Mouse (Mus musculus) heart, embryonic 16.5 days (tissue): ENCODE data around the gene Dnaja4. TPM values are rescaled to one million over a fixed set of nuclear protein-coding genes. Genes with fewer than 3 reads are reported as not detected.
"Not testable (repeated sequence)": the region's sequence is repeated elsewhere in the genome, so short reads cannot be mapped to it uniquely, and the experiment has no call there.

Source experiments
- ATAC-seq: fragments of 200-750 bp; cut with Nextera tagmentation; replicated peaks from 2 replicates; pipeline ENCODE4 v1.8.0; 2017; ENCODE audit warnings: moderate number of reproducible peaks; ENCODE audit not compliant: insufficient read depth, low FRiP score; ENCODE audit errors: extremely low read depth
- H3K27ac ChIP-seq: fragments of 300-500 bp; sonication (generic); 2 replicates; pipeline ENCODE4 v1.5.1; 2014; ENCODE audit warnings: mild to moderate bottlenecking, low read length, control low read depth, moderate library complexity
- H3K27me3 ChIP-seq: fragments of 300-500 bp; sonication (generic); 2 replicates; pipeline ENCODE4 v1.6.1; 2014; ENCODE audit warnings: low read length, mixed read lengths; ENCODE audit not compliant: control insufficient read depth, insufficient read depth
- H3K36me3 ChIP-seq: fragments of 300-500 bp; sonication (generic); 2 replicates; pipeline ENCODE4 v1.6.1; 2014; ENCODE audit not compliant: control insufficient read depth, insufficient read depth
- H3K4me1 ChIP-seq: fragments of 300-500 bp; sonication (generic); 2 replicates; pipeline ENCODE4 v1.6.1; 2014; ENCODE audit warnings: low read length, mixed read lengths; ENCODE audit not compliant: control insufficient read depth, insufficient read depth
- H3K4me2 ChIP-seq: fragments of 300-500 bp; sonication (generic); 2 replicates; pipeline ENCODE4 v1.6.1; 2014; ENCODE audit warnings: low read depth, mild to moderate bottlenecking, control low read depth, low read length
- H3K4me3 ChIP-seq: fragments of 300-500 bp; sonication (generic); 2 replicates; pipeline ENCODE4 v1.5.1; 2014; ENCODE audit warnings: mild to moderate bottlenecking, control low read depth, low read length
- H3K9ac ChIP-seq: fragments of 300-500 bp; sonication (generic); 2 replicates; pipeline ENCODE4 v1.6.1; 2014; ENCODE audit warnings: low read length, control low read depth
- H3K9me3 ChIP-seq: fragments of 300-500 bp; sonication (generic); replicated peaks from 2 replicates; pipeline ENCODE4 v1.6.1; 2016; ENCODE audit warnings: low read length; ENCODE audit not compliant: control insufficient read depth
- WGBS: fragments of 180-500 bp; shearing (Covaris S2); extraction: QIAGEN DNeasy Blood & Tissue Kit; methylation state at CpG from one replicate; pipeline ENCODE4 v1.1.7; 2014; 5-methylcytosine and 5-hydroxymethylcytosine counted together
- polyA plus RNA-seq: library from polyadenylated mRNA; unstranded; fragments of >200 nt; fragmentation: Nextera tagmentation; extraction: Ambion mirVana; gene quantifications from 2 replicates; pipeline ENCODE4 v1.2.1, GENCODE M21; 2015

The Dnaja4 gene
- polyA plus RNA-seq, 1 experiment from 2014 or later = 30.1 TPM

GRCm38 (mm10) chr9:54668455-54668854, 30.2 kb upstream of the Dnaja4 start:
- ATAC-seq = no peak
- Histone ChIP-seq H3K9me3 (no peaks in the 10 kb centered on the region), H3K4me3 (no peak overlapping the region), H3K36me3 (no peaks in the 10 kb centered on the region), H3K9ac (no peak overlapping the region), H3K4me2 (no peak overlapping the region), H3K27me3 (no peaks in the 10 kb centered on the region), H3K27ac (no peak overlapping the region), H3K4me1 (no peaks in the 10 kb centered on the region)
- WGBS = 67% methylated on average over 4 of the region's 4 CpGs

- ATAC-seq = no peak
- no peak overlapping the region for H3K4me2 ChIP-seq
- H3K9me3 ChIP-seq = no peaks in the 10 kb centered on the region
- no peaks in the 10 kb centered on the region for H3K27me3 ChIP-seq
- H3K27ac ChIP-seq = no peak overlapping the region
- no peaks in the 10 kb centered on the region for H3K36me3 ChIP-seq
- 81% methylated on average over 3 of the region's 3 CpGs for WGBS
- H3K4me3 ChIP-seq = no peak overlapping the region
- H3K4me1 ChIP-seq = no peaks in the 10 kb centered on the region
- no peak overlapping the region for H3K9ac ChIP-seq
These were observed 26.7 kb upstream of the Dnaja4 start for GRCm38 (mm10) chr9:54671962-54672361.

- no peak overlapping the region for H3K9ac ChIP-seq
- no peaks in the 10 kb centered on the region for H3K4me1 ChIP-seq
- H3K9me3 ChIP-seq = no peaks in the 10 kb centered on the region
- ATAC-seq = no peak
- WGBS = 86% methylated on average over 13 of the region's 13 CpGs
- H3K36me3 ChIP-seq = no peaks in the 10 kb centered on the region
- H3K4me3 ChIP-seq = no peak overlapping the region
- no peak overlapping the region for H3K4me2 ChIP-seq
- no peak overlapping the region for H3K27ac ChIP-seq
- H3K27me3 ChIP-seq = no peaks in the 10 kb centered on the region; the same call in 1 of the 2 replicates
These were observed 24.8 kb upstream of the Dnaja4 start for GRCm38 (mm10) chr9:54673887-54674286.

- Histone ChIP-seq H3K4me2 (peak overlapping the region; percentile 80), H3K4me3 (peak overlapping the region; percentile 44), H3K27ac (no peak overlapping the region), H3K9ac (peak overlapping the region; percentile 64), H3K36me3 (no peaks in the 10 kb centered on the region), H3K27me3 (no peaks in the 10 kb centered on the region; the same call in 1 of the 2 replicates), H3K9me3 (no peaks in the 10 kb centered on the region), H3K4me1 (no peaks in the 10 kb centered on the region)
- WGBS = under 1% methylated on average over 14 of the region's 14 CpGs
- 0 out of 2 replicates have a peak, but pooled peaks have one; percentile 37 for ATAC-seq
These were observed 22.1 kb upstream of the Dnaja4 start for GRCm38 (mm10) chr9:54676531-54676986.

- no peak for ATAC-seq
- Histone ChIP-seq H3K27ac (no peak overlapping the region), H3K36me3 (no peaks in the 10 kb centered on the region), H3K4me3 (no peak overlapping the region), H3K9ac (no peak overlapping the region), H3K4me2 (no peak overlapping the region), H3K9me3 (no peaks in the 10 kb centered on the region), H3K27me3 (no peaks in the 10 kb centered on the region), H3K4me1 (no peaks in the 10 kb centered on the region)
- 40% methylated on average over 3 of the region's 4 CpGs for WGBS
These were observed 15.8 kb upstream of the Dnaja4 start for GRCm38 (mm10) chr9:54682846-54683245.

GRCm38 (mm10) chr9:54683814-54684605, 14.7 kb upstream of the Dnaja4 start:
- Histone ChIP-seq H3K4me3 (no peak overlapping the region), H3K9ac (no peak overlapping the region), H3K9me3 (no peaks in the 10 kb centered on the region), H3K27ac (no peak overlapping the region), H3K4me2 (no peak overlapping the region), H3K36me3 (no peaks in the 10 kb centered on the region), H3K27me3 (no peaks in the 10 kb centered on the region), H3K4me1 (no peaks in the 10 kb centered on the region)
- no peak for ATAC-seq
- 59% methylated on average over 7 of the region's 7 CpGs for WGBS

GRCm38 (mm10) chr9:54687246-54688236, 11.1 kb upstream of the Dnaja4 start:
- WGBS = 52% methylated on average over 14 of the region's 14 CpGs
- Histone ChIP-seq H3K27me3 (no peaks in the 10 kb centered on the region), H3K9ac (no peak overlapping the region), H3K27ac (no peak overlapping the region), H3K36me3 (no peaks in the 10 kb centered on the region), H3K9me3 (no peaks in the 10 kb centered on the region), H3K4me3 (no peak overlapping the region), H3K4me1 (no peaks in the 10 kb centered on the region), H3K4me2 (no peak overlapping the region)
- no peak for ATAC-seq

GRCm38 (mm10) chr9:54689446-54689845, 9.2 kb upstream of the Dnaja4 start:
- Histone ChIP-seq H3K27me3 (no peaks in the 10 kb centered on the region), H3K27ac (no peak overlapping the region), H3K4me3 (no peak overlapping the region), H3K4me2 (no peak overlapping the region), H3K9me3 (no peaks in the 10 kb centered on the region), H3K4me1 (no peaks in the 10 kb centered on the region), H3K9ac (no peak overlapping the region), H3K36me3 (no peaks in the 10 kb centered on the region)
- no peak for ATAC-seq
- WGBS = 75% methylated on average over 8 of the region's 8 CpGs

GRCm38 (mm10) chr9:54690697-54691096, 8.0 kb upstream of the Dnaja4 start:
- 79% methylated on average over 2 of the region's 2 CpGs for WGBS
- not testable (repeated sequence) for H3K27me3 ChIP-seq, H3K27ac ChIP-seq, ATAC-seq, H3K9ac ChIP-seq, H3K4me1 ChIP-seq, H3K36me3 ChIP-seq, H3K4me3 ChIP-seq, H3K4me2 ChIP-seq, H3K9me3 ChIP-seq
